Mouse (Mus musculus) kidney, postnatal 0 days (tissue): Measurements from ENCODE around the gene Tcf15. TPM values are rescaled to one million over a fixed set of nuclear protein-coding genes. Genes with fewer than 3 reads are reported as not detected.
A peak's percentile ranks its signal among the peaks of the same experiment; 100 is the strongest.

Experiments used
- ATAC-seq: fragments of 200-750 bp; cut with Nextera tagmentation; replicated peaks from 2 replicates; pipeline ENCODE4 v1.8.0; 2017; ENCODE audit warnings: low read depth, moderate number of reproducible peaks, moderate TSS enrichment, moderate library complexity; ENCODE audit not compliant: low FRiP score
- DNase-seq: peaks from one replicate; pipeline ENCODE4 v3.0.0-alpha.2; 2016; ENCODE audit warnings: low spot score
- H3K27ac ChIP-seq: fragments of 300-500 bp; sonication (generic); 2 replicates; pipeline ENCODE4 v1.5.1; 2014; ENCODE audit warnings: mild to moderate bottlenecking
- H3K27me3 ChIP-seq: fragments of 300-500 bp; sonication (generic); 2 replicates; pipeline ENCODE4 v1.6.1; 2014; ENCODE audit warnings: low read length, mixed read lengths; ENCODE audit not compliant: insufficient read depth
- H3K36me3 ChIP-seq: fragments of 300-500 bp; sonication (generic); 2 replicates; pipeline ENCODE4 v1.6.1; 2014; ENCODE audit warnings: low read length, mixed read lengths; ENCODE audit not compliant: insufficient read depth
- H3K4me1 ChIP-seq: fragments of 300-500 bp; sonication (generic); replicated peaks from 2 replicates; pipeline ENCODE4 v1.6.1; 2014; ENCODE audit warnings: antibody characterized with exemption, low read length, mixed read lengths; ENCODE audit not compliant: insufficient read depth
- H3K4me2 ChIP-seq: fragments of 300-500 bp; sonication (generic); 2 replicates; pipeline ENCODE4 v1.6.1; 2014; ENCODE audit warnings: mild to moderate bottlenecking, low read length, moderate library complexity, mixed read lengths
- H3K4me3 ChIP-seq: fragments of 300-500 bp; sonication (generic); replicated peaks from 2 replicates; pipeline ENCODE4 v1.5.1; 2014; ENCODE audit warnings: low read depth, low read length
- H3K9ac ChIP-seq: fragments of 300-500 bp; sonication (generic); 2 replicates; pipeline ENCODE4 v1.6.1; 2014; ENCODE audit warnings: low read depth, low read length
- H3K9me3 ChIP-seq: fragments of 300-500 bp; sonication (generic); replicated peaks from 2 replicates; pipeline ENCODE4 v1.6.1; 2016; ENCODE audit warnings: low read length, inconsistent platforms, mixed read lengths
- CTCF ChIP-seq: IDR thresholded peaks from 2 replicates; pipeline ENCODE4 v1.5.1; 2016; ENCODE audit warnings: antibody characterized with exemption, low read depth, mild to moderate bottlenecking, moderate library complexity
- WGBS: fragments of 180-500 bp; shearing (Covaris S2); extraction: QIAGEN DNeasy Blood & Tissue Kit; methylation state at CpG from one replicate; pipeline ENCODE4 v1.1.7; 2014; 5-methylcytosine and 5-hydroxymethylcytosine counted together
- polyA plus RNA-seq: library from polyadenylated mRNA; unstranded; fragments of >200 nt; fragmentation: Nextera tagmentation; extraction: Ambion mirVana; gene quantifications from 2 replicates; pipeline ENCODE4 v1.2.1, GENCODE M21; 2015

Gene Tcf15
- polyA plus RNA-seq, 1 experiment from 2014 or later = 15.5 TPM

DNA sequence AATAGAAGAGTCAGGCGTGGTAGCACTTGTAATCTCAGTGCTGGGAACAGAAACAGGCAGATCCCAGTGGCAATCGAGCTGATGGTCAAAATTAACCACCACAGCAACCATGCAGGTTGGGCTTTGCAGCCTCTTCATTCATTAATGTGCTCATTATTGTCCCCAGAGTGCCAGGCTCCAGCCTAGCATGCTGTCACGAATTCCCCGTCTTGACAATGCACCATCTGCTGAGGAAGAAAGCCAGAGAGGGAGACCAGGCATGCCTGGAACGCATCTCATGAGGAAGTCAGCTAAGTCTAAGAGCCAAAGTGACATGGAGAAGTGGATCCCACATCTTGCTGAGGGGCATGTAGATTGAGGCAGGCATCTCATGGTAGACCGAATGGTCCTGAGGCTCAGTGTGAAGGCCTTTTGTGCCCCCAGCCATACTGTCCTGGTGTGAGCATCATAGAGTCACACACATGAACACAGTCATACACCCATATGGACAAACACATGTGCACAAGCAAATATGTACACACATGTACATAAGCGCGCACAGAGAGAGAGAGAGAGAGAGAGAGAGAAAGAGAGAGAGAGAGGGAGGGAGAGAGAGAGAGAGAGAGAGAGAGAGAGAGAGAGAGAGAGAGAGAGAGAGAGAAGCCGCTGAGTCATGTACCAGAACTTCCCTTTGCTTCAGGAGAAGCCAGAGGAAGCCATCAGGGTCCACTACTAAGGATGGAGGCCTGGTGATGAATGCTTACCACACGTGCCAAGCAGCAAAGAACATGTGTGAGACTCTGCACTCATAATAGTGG, 4.0 kb upstream of the Tcf15 start:
- no peak overlapping the region for H3K9ac ChIP-seq
- WGBS = 78% methylated on average over 10 of the region's 10 CpGs
- H3K4me1 ChIP-seq = peaks cover 25% of the 10 kb centered on the region; the same call in 1 of the 2 replicates
- TF ChIP-seq CTCF = no peak
- ATAC-seq (no peak), DNase-seq (no peak)
- H3K4me2 ChIP-seq = no peak overlapping the region
- H3K27me3 ChIP-seq = peaks cover 12% of the 10 kb centered on the region; the same call in 1 of the 2 replicates
- H3K9me3 ChIP-seq = no peaks in the 10 kb centered on the region
- H3K36me3 ChIP-seq = no peaks in the 10 kb centered on the region
- H3K4me3 ChIP-seq = no peak overlapping the region
- H3K27ac ChIP-seq = no peak overlapping the region

DNA sequence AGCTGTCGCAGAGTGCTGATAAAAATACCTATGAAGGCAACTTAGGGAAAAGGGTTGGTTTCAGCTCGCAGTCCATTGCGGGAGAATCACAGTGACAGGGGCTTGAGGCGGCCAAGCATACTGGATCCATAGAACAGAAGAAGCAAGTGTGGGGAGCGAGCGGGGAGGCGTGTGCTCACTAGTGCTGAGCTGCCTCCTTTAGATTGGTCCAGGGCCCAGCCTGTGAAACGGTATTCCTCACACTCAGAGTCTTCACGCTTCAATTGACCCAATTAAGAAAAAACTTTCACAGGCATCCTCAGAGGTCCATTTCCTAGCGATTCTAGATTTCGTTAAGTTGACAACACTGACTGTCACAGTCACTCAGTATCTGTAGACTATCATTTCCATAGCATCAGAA, 2.4 kb upstream of the Tcf15 start:
- Histone ChIP-seq H3K27me3 (peaks cover 18% of the 10 kb centered on the region; the same call in 1 of the 2 replicates), H3K9me3 (no peaks in the 10 kb centered on the region), H3K36me3 (no peaks in the 10 kb centered on the region), H3K4me2 (no peak overlapping the region), H3K4me1 (peaks cover 25% of the 10 kb centered on the region; the same call in 1 of the 2 replicates), H3K4me3 (no peak overlapping the region), H3K9ac (no peak overlapping the region), H3K27ac (no peak overlapping the region)
- peak; percentile 39 for DNase-seq
- WGBS = 25% methylated on average over 11 of the region's 11 CpGs
- TF ChIP-seq CTCF = no peak
- no peak for ATAC-seq

DNA sequence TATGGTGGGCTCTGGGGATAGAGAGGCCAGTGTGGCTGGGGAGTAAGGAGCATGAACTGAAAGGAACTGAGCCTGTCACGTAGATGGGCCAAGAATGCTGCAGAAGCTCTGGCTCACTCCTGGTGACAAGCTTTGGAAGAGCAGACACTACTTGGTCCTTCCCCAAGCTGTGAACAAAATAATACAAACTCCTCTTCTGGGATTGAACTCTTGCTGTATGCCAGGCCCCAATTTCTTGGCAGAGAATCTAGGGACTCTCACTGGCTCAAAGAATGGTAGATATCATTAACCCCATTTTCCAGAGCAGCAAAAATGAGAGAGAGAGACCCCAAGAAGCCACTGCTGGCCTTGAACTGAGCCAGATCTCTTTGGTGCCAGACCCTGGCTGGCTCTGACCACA, 1.9 kb upstream of the Tcf15 start:
- Histone ChIP-seq H3K4me1 (peaks cover 25% of the 10 kb centered on the region; the same call in 1 of the 2 replicates), H3K9ac (no peak overlapping the region), H3K36me3 (no peaks in the 10 kb centered on the region), H3K4me3 (peak overlapping the region; percentile 40), H3K27ac (peak overlapping the region; percentile 27; the same call in 1 of the 2 replicates), H3K9me3 (no peaks in the 10 kb centered on the region), H3K4me2 (peak overlapping the region; percentile 81), H3K27me3 (peaks cover 18% of the 10 kb centered on the region; the same call in 1 of the 2 replicates)
- WGBS = 36% methylated on average over 1 of the region's 1 CpGs
- DNase-seq (peak; percentile 26), ATAC-seq (no peak)
- TF ChIP-seq CTCF = no peak

DNA sequence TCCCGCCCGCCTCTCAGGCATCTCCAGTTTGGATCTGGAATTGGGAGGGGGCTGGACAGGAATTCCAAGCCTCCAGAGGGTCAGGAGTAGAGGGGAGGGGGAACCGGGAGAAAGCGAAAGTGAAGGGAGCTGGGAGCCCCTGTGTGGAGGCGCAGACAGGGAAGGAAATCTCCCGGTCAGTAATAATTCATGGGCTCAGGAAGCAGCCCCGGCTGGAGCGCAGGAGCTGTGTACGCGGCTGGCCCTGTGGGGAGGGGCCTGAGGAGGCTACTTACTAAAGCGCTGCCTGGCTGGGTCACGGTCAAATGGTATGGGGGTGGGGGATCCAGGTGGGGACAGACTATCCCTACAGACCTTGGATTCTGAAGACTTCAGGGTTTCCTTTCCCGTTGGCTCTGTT, 1.3 kb upstream of the Tcf15 start:
- Histone ChIP-seq H3K4me1 (peaks cover 25% of the 10 kb centered on the region; the same call in 1 of the 2 replicates), H3K4me3 (peak overlapping the region; percentile 40), H3K9me3 (no peaks in the 10 kb centered on the region), H3K27me3 (peaks cover 18% of the 10 kb centered on the region; the same call in 1 of the 2 replicates), H3K9ac (peak overlapping the region; percentile 49; the same call in 1 of the 2 replicates), H3K36me3 (no peaks in the 10 kb centered on the region), H3K27ac (peak overlapping the region; percentile 27), H3K4me2 (peak overlapping the region; percentile 81)
- TF ChIP-seq CTCF = no peak
- ATAC-seq (peak; percentile 68), DNase-seq (peak; percentile 92)
- WGBS = 0% methylated on average over 13 of the region's 13 CpGs

DNA sequence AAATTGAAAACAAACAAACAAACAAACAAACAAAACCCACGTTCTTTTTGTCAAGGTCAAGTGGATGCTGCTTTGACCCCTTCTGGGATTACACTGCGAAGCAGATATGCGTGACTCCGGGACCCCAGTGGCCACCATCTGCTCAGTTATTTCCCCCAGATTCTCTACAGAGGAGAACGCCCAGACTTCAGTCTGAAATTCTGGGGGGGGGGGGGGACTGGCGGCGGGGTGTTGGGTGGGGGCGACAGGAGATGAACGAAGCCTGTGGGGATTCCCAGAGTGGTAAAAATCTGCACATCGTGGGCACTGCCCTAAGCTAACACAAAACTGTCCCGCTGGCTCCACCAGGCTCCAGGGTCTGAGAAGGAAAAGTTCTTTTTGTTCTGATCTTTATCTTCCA, 790 bp upstream of the Tcf15 start:
- ATAC-seq = no peak
- H3K4me1 ChIP-seq = peaks cover 25% of the 10 kb centered on the region; the same call in 1 of the 2 replicates
- DNase-seq = no peak
- H3K27me3 ChIP-seq = peaks cover 18% of the 10 kb centered on the region; the same call in 1 of the 2 replicates
- H3K9me3 ChIP-seq = no peaks in the 10 kb centered on the region
- H3K4me3 ChIP-seq = peak overlapping the region; percentile 40
- no peak overlapping the region for H3K9ac ChIP-seq
- H3K27ac ChIP-seq = 0 out of 2 replicates have a peak overlapping the region, but pooled peaks have one; percentile 27
- peak overlapping the region; percentile 81 for H3K4me2 ChIP-seq
- no peaks in the 10 kb centered on the region for H3K36me3 ChIP-seq
- TF ChIP-seq CTCF = no peak
- WGBS = 3% methylated on average over 11 of the region's 11 CpGs

DNA sequence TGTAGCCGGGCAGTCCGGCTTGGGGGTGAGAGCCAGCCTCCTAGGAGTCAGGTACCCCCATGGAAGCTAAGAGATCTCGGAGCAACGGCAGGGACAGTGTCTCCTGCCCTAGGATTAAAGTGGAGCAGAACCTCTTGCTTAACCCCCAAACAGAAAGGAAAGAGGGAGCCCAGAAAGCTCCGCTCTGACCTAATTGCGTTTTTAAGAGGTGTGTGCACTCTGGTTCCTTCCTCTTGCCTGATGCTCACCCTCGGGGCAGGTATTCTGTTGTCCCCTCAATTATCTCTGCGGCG, 743 bp downstream of the Tcf15 start:
- Histone ChIP-seq H3K4me3 (peak overlapping the region; percentile 40), H3K4me2 (peak overlapping the region; percentile 81), H3K4me1 (peaks cover 25% of the 10 kb centered on the region; the same call in 1 of the 2 replicates), H3K27ac (no peak overlapping the region), H3K9ac (0 out of 2 replicates have a peak overlapping the region, but pooled peaks have one; percentile 36), H3K36me3 (no peaks in the 10 kb centered on the region), H3K27me3 (peaks cover 18% of the 10 kb centered on the region; the same call in 1 of the 2 replicates), H3K9me3 (no peaks in the 10 kb centered on the region)
- 22% methylated on average over 9 of the region's 9 CpGs for WGBS
- no peak for DNase-seq
- no peak for ATAC-seq
- no peak for TF ChIP-seq CTCF
